Mouse (Mus musculus): Measurements from ENCODE around the gene Stat5b. TPM values are rescaled to one million over a fixed set of nuclear protein-coding genes. Genes with fewer than 3 reads are reported as not detected.

Gene Stat5b
- total and polyA plus RNA-seq, 2 experiments from 2014 or later = 8.8 to 22.6 TPM

DNA sequence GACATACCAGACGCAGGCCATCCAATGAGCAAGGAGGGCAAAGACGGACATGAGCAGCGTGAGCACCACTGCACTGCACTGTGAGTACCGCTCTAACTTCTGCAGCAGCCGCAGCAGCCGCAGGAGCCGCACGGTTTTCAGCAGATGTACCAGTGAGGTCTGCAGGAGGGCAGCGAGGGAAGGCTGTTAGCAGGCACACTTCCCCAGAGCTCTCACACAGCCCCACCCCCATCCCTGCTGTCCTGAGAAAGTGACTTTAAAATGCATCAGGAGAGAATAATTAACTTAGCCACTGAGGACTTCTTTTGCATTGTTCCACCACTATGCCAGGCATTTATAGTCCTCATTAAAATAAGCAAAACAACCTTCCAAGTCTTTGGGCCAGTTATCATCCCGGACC, 98.2 kb downstream of the Stat5b start:
- ATAC-seq = no peak
- WGBS = 54% methylated on average over 10 of the region's 10 CpGs
- DNase-seq = no peak
- H3K27me3 ChIP-seq (ENCODE audit: insufficient read depth, low read length) = no peaks in the 10 kb centered on the region
- no peak overlapping the region for H3K27ac ChIP-seq (ENCODE audit: low read depth, low read length)
- H3K4me1 ChIP-seq (ENCODE audit: insufficient read depth) = no peaks in the 10 kb centered on the region
- H3K4me2 ChIP-seq (ENCODE audit: low read depth) = no peak overlapping the region
- H3K9ac ChIP-seq = no peak overlapping the region
- no peak overlapping the region for H3K4me3 ChIP-seq (ENCODE audit: low read depth, low read length)
- no peak for TF ChIP-seq CTCF (IDR thresholded peaks at IDR 0.05; ENCODE audit: low read depth)
- H3K9me3 ChIP-seq (ENCODE audit: low read length) = no peaks in the 10 kb centered on the region
- peaks cover 40% of the 10 kb centered on the region for H3K36me3 ChIP-seq (ENCODE audit: insufficient read depth)

DNA sequence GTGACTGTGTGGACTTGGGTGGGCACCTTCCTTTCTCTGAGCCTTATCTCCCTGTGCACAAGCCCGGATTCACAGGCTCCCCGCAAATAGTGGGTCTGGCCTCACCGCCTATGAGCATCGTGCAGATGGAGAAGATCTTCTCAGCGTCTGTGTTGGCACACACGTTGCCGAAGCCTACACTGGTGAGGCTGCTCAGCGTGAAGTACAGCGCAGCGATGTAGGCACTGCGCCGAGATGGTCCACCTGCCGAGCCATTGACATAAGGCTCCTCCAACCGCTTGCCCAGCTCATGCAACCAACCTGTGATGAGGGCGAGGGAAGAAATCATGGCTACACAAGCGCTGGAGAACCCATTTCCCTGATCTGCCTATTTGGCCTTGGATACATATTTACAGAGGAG, 100.4 kb downstream of the Stat5b start:
- H3K27ac ChIP-seq (ENCODE audit: low read depth, low read length) = no peak overlapping the region
- 87% methylated on average over 16 of the region's 16 CpGs for WGBS
- no peaks in the 10 kb centered on the region for H3K4me1 ChIP-seq (ENCODE audit: insufficient read depth)
- H3K9ac ChIP-seq = no peak overlapping the region
- no peak overlapping the region for H3K4me2 ChIP-seq (ENCODE audit: low read depth)
- TF ChIP-seq CTCF (IDR thresholded peaks at IDR 0.05; ENCODE audit: low read depth) = no peak
- DNase-seq = no peak
- no peak overlapping the region for H3K4me3 ChIP-seq (ENCODE audit: low read depth, low read length)
- no peaks in the 10 kb centered on the region for H3K9me3 ChIP-seq (ENCODE audit: low read length)
- peaks cover 45% of the 10 kb centered on the region for H3K36me3 ChIP-seq (ENCODE audit: insufficient read depth)
- no peaks in the 10 kb centered on the region for H3K27me3 ChIP-seq (ENCODE audit: insufficient read depth, low read length)
- no peak for ATAC-seq

DNA sequence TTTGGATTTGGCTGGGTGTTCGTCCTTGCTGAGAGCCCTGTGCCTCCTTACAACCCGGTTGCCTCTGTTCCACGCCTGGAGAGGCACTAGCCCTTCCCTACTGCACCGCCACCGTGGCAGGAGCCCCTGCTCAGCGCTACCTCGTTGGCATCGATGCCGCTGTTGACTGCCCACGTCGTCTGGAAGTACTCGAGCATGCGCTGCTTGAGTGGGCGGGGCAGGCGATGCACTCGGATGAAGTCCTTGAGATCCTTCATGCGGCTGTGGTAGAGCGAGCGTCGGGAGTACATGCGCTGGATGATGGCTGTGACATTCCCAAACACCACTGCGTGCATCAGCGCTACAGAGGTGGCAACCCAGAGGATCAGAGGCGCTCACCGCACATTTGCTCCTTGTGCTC, 101.1 kb downstream of the Stat5b start:
- ATAC-seq (no peak), DNase-seq (no peak)
- Histone ChIP-seq H3K4me2 (ENCODE audit: low read depth) (no peak overlapping the region), H3K27me3 (ENCODE audit: insufficient read depth, low read length) (no peaks in the 10 kb centered on the region), H3K27ac (ENCODE audit: low read depth, low read length) (no peak overlapping the region), H3K4me1 (ENCODE audit: insufficient read depth) (no peaks in the 10 kb centered on the region), H3K4me3 (ENCODE audit: low read depth, low read length) (no peak overlapping the region), H3K36me3 (ENCODE audit: insufficient read depth) (peaks cover 40% of the 10 kb centered on the region), H3K9ac (no peak overlapping the region), H3K9me3 (ENCODE audit: low read length) (no peaks in the 10 kb centered on the region)
- TF ChIP-seq CTCF (IDR thresholded peaks at IDR 0.05; ENCODE audit: low read depth) = no peak
- 53% methylated on average over 25 of the region's 25 CpGs for WGBS

DNA sequence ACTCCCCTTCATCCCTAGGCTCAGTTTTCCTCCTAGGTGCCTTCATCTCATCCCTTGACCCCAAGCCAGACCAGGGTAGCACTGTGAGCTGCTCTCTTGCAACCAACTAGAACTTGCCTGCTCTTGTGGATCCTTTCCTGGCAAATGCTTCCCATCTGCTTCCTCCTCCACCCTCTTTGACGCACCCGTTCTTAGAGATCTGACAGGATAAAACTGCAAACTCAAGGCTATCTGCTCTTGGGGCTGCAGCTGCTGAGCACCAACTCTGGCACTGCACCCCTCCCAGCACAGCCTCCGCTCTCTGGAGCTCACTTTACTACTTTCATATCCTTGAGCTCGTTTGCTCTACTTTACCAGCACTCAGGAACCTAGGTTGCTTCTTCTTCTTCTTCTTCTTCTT, 101.9 kb downstream of the Stat5b start:
- 83% methylated on average over 4 of the region's 4 CpGs for WGBS
- Histone ChIP-seq H3K9ac (no peak overlapping the region), H3K4me3 (ENCODE audit: low read depth, low read length) (no peak overlapping the region), H3K4me2 (ENCODE audit: low read depth) (no peak overlapping the region), H3K9me3 (ENCODE audit: low read length) (no peaks in the 10 kb centered on the region), H3K27ac (ENCODE audit: low read depth, low read length) (no peak overlapping the region), H3K36me3 (ENCODE audit: insufficient read depth) (peaks cover 37% of the 10 kb centered on the region), H3K27me3 (ENCODE audit: insufficient read depth, low read length) (no peaks in the 10 kb centered on the region), H3K4me1 (ENCODE audit: insufficient read depth) (no peaks in the 10 kb centered on the region)
- no peak for DNase-seq
- TF ChIP-seq CTCF (IDR thresholded peaks at IDR 0.05; ENCODE audit: low read depth) = no peak
- no peak for ATAC-seq

DNA sequence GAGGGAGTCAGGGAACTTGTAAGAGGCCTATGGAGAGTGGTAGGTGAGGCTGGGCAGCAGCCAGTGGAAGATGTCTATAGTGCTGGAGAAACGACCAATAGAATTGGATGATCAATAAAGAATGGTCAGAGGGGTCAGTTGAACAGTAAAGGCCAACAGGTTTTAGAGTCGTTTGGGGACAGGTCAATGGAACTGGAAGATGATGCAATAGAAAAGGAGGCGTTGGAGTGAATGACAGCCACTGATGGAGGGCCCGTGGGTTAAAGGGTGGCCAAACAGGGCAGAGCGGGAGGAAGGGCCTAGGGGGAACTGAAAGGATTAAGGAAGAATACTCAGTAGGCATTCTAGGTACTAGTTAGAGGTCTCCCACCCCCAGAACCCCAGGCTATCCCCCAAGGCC, 103.4 kb downstream of the Stat5b start:
- H3K9ac ChIP-seq = no peak overlapping the region
- H3K4me3 ChIP-seq (ENCODE audit: low read depth, low read length) = no peak overlapping the region
- whole genome bisulfite sequencing = 75% methylated on average over 5 of the region's 5 CpGs

DNA sequence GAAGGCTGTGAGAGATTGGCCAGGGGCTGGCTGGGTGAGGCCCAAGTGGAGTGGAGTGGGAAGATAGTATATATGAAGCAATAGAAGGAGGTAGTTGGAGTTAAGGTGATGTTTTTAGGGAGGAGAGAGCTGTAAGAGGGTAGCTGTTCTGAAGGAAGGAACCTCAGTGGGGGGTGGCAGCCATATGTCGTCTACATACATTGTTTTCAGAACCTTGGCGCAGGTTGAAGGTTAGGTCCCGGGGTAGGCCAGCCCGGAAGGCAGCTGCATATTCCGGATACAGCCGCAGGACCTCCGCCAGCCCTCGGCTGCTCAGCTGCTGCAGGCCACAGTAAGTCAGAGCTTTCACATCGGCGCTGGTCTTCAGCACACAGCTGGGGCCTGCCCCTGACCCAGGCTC, 104.0 kb downstream of the Stat5b start:
- ATAC-seq (no peak), DNase-seq (no peak)
- peaks cover 32% of the 10 kb centered on the region for H3K36me3 ChIP-seq (ENCODE audit: insufficient read depth)
- H3K4me2 ChIP-seq (ENCODE audit: low read depth) = no peak overlapping the region
- H3K4me1 ChIP-seq (ENCODE audit: insufficient read depth) = no peaks in the 10 kb centered on the region
- no peak overlapping the region for H3K4me3 ChIP-seq (ENCODE audit: low read depth, low read length)
- H3K27ac ChIP-seq (ENCODE audit: low read depth, low read length) = no peak overlapping the region
- 92% methylated on average over 10 of the region's 10 CpGs for WGBS
- no peaks in the 10 kb centered on the region for H3K9me3 ChIP-seq (ENCODE audit: low read length)
- no peak overlapping the region for H3K9ac ChIP-seq
- H3K27me3 ChIP-seq (ENCODE audit: insufficient read depth, low read length) = no peaks in the 10 kb centered on the region
- TF ChIP-seq CTCF (IDR thresholded peaks at IDR 0.05; ENCODE audit: low read depth) = no peak

More for the DNA sequence above, 103.4 kb downstream of the Stat5b start:
- Histone ChIP-seq H3K9me3 (ENCODE audit: low read length) (no peaks in the 10 kb centered on the region), H3K4me1 (ENCODE audit: insufficient read depth) (no peaks in the 10 kb centered on the region), H3K4me2 (ENCODE audit: low read depth) (no peak overlapping the region), H3K27ac (ENCODE audit: low read depth, low read length) (no peak overlapping the region), H3K36me3 (ENCODE audit: insufficient read depth) (peaks cover 35% of the 10 kb centered on the region), H3K27me3 (ENCODE audit: insufficient read depth, low read length) (no peaks in the 10 kb centered on the region)
- no peak for TF ChIP-seq CTCF (IDR thresholded peaks at IDR 0.05; ENCODE audit: low read depth)
- ATAC-seq = no peak
- no peak for DNase-seq

DNA sequence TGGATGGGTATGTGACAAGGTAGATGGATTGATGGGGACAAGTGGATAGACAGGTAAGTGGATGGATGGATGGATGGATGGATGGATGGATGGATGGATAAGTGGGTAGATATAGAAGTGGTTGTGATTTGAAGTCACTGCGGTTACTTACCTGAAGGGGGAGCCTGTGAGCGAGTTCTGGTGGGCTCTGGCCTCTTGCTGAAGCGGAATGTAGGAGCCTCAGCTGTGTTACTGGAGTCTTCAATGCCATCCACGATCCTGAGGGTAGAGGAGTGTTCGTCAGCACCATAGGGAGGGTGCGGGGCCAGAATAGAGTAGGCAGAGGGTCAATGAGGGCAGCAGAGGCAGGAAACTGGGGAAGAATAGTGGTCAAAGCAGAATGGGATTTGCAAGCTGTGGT, 105.4 kb downstream of the Stat5b start:
- Histone ChIP-seq H3K4me2 (ENCODE audit: low read depth) (no peak overlapping the region), H3K4me1 (ENCODE audit: insufficient read depth) (no peaks in the 10 kb centered on the region), H3K27ac (ENCODE audit: low read depth, low read length) (no peak overlapping the region; the same call in 1 of the 2 replicates), H3K9ac (no peak overlapping the region), H3K36me3 (ENCODE audit: insufficient read depth) (peaks cover 35% of the 10 kb centered on the region), H3K9me3 (ENCODE audit: low read length) (no peaks in the 10 kb centered on the region), H3K27me3 (ENCODE audit: insufficient read depth, low read length) (no peaks in the 10 kb centered on the region), H3K4me3 (ENCODE audit: low read depth, low read length) (no peak overlapping the region)
- WGBS = 16% methylated on average over 6 of the region's 6 CpGs
- DNase-seq (peak; percentile 74), ATAC-seq (peak; percentile 63; the same call in 1 of the 2 replicates)
- TF ChIP-seq CTCF (IDR thresholded peaks at IDR 0.05; ENCODE audit: low read depth) = peak; percentile 73

DNA sequence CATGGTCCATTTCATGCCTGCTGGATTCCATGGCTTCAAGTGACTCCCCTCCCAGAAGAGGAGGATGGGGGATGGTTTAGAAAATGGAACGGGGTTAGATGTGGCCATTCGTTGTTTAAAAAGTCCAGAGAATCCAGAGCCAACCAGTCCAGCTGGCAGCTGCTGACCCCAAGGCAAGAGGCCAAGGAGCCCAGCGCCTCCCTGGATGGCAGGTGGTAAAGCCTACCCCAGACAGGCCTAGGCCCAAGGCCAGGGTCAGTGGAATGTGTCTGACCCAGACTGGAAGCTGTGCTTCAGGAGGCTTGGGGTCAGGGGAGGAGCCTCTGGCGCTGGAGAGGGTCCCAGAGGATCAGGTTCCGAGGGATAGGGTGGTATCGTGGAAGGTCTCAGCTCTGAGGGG, 109.2 kb downstream of the Stat5b start:
- Histone ChIP-seq H3K9ac (no peak overlapping the region), H3K4me2 (ENCODE audit: low read depth) (no peak overlapping the region), H3K9me3 (ENCODE audit: low read length) (no peaks in the 10 kb centered on the region), H3K4me3 (ENCODE audit: low read depth, low read length) (no peak overlapping the region), H3K4me1 (ENCODE audit: insufficient read depth) (peaks cover 10% of the 10 kb centered on the region; the same call in 1 of the 2 replicates), H3K27me3 (ENCODE audit: insufficient read depth, low read length) (no peaks in the 10 kb centered on the region), H3K27ac (ENCODE audit: low read depth, low read length) (no peak overlapping the region), H3K36me3 (ENCODE audit: insufficient read depth) (peaks cover 20% of the 10 kb centered on the region)
- no peak for DNase-seq
- no peak for ATAC-seq
- TF ChIP-seq CTCF (IDR thresholded peaks at IDR 0.05; ENCODE audit: low read depth) = no peak
- WGBS = 77% methylated on average over 6 of the region's 6 CpGs
